Mouse (Mus musculus): ENCODE measurements around the gene Ube2s.
"Not testable (repeated sequence)": the region's sequence is repeated elsewhere in the genome, so short reads cannot be mapped to it uniquely, and the experiment has no call there.

Ube2s gene

GRCm38 (mm10) chr7:4812303-4813104 is at the start of gene Ube2s:
Ube2s (minus strand) TSS chr7:4812590.
- peak; percentile 94 for DNase-seq (ENCODE audit: low spot score)

GRCm38 (mm10) chr7:4860926-4861325 is 48.5 kb upstream of the Ube2s start:
- not testable (repeated sequence) for DNase-seq (ENCODE audit: low spot score)

GRCm38 (mm10) chr7:4859418-4859978 is 47.1 kb upstream of the Ube2s start:
- no peak for DNase-seq (ENCODE audit: low spot score)

GRCm38 (mm10) chr7:4857321-4857720 is 44.9 kb upstream of the Ube2s start:
- DNase-seq (ENCODE audit: low spot score): no peak

- DNase-seq (ENCODE audit: low spot score): no peak
Measured at GRCm38 (mm10) chr7:4856508-4856907, 44.1 kb upstream of the Ube2s start.

- DNase-seq (ENCODE audit: low spot score): no peak
Measured at GRCm38 (mm10) chr7:4853613-4854012, 41.2 kb upstream of the Ube2s start.

- no peak for DNase-seq (ENCODE audit: low spot score)
Measured at GRCm38 (mm10) chr7:4851315-4851688, 38.9 kb upstream of the Ube2s start.

- DNase-seq (ENCODE audit: low spot score): no peak
Measured at GRCm38 (mm10) chr7:4850621-4851314, 38.4 kb upstream of the Ube2s start.

GRCm38 (mm10) chr7:4849372-4849771 is 37.0 kb upstream of the Ube2s start:
- no peak for DNase-seq (ENCODE audit: low spot score)

GRCm38 (mm10) chr7:4844917-4845309 is 32.5 kb upstream of the Ube2s start:
- no peak for DNase-seq (ENCODE audit: low spot score)

GRCm38 (mm10) chr7:4844245-4844916 is 32.0 kb upstream of the Ube2s start, which contains the start of gene Shisa7:
Shisa7 (minus strand) TSS chr7:4844696.
- DNase-seq (ENCODE audit: low spot score): no peak

- DNase-seq (ENCODE audit: low spot score): no peak
Measured at GRCm38 (mm10) chr7:4843604-4844244, 31.3 kb upstream of the Ube2s start.

- no peak for DNase-seq (ENCODE audit: low spot score)
Measured at GRCm38 (mm10) chr7:4842634-4843131, 30.3 kb upstream of the Ube2s start.

GRCm38 (mm10) chr7:4842077-4842476 is 29.7 kb upstream of the Ube2s start:
- DNase-seq (ENCODE audit: low spot score): no peak

- DNase-seq (ENCODE audit: low spot score): no peak
Measured at GRCm38 (mm10) chr7:4837639-4838038, 25.2 kb upstream of the Ube2s start.

- DNase-seq (ENCODE audit: low spot score): no peak
Measured at GRCm38 (mm10) chr7:4836351-4836792, 24.0 kb upstream of the Ube2s start.

- no peak for DNase-seq (ENCODE audit: low spot score)
Measured at GRCm38 (mm10) chr7:4835631-4836327, 23.4 kb upstream of the Ube2s start.

- DNase-seq (ENCODE audit: low spot score): no peak
Measured at GRCm38 (mm10) chr7:4830476-4830875, 18.1 kb upstream of the Ube2s start.

GRCm38 (mm10) chr7:4825365-4825764 is 13.0 kb upstream of the Ube2s start:
- no peak for DNase-seq (ENCODE audit: low spot score)

- DNase-seq (ENCODE audit: low spot score): no peak
Measured at GRCm38 (mm10) chr7:4822162-4822907, 9.9 kb upstream of the Ube2s start.
